Mouse (Mus musculus): ENCODE data around the gene Tmem63c. TPM values are rescaled to one million over a fixed set of nuclear protein-coding genes. Genes with fewer than 3 reads are reported as not detected.

Gene Tmem63c
- polyA plus RNA-seq (2015; fragmentation: Nextera tagmentation; extraction: Ambion mirVana), result 11.1 and 12.7 TPM in 2 replicates

DNA sequence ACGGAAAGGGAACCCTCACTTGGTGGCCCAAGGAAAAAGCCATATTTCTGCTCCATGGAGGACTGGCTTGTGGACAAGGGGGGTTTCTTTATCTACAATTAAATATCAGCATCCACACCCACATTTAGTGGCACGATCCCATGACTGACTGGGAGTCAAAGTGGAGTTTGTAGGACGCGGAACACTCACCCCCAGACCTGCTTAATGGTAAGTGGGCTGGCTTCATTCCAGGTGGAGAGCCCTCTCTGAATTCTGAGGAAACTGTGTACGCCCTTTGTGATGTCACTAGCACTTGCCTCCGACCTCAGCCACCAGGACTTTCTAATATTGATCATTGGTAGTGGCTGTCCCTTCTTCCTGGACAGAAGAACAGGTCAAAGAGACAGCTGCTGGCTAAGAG is at the start of gene Tmem63c:
TSS of gene Tmem63c (plus strand) at position 301 of the 400 bp plus-strand sequence.
- H3K9me3 ChIP-seq, result no peaks in the 10 kb centered on the region
- no peaks in the 10 kb centered on the region for H3K36me3 ChIP-seq (replicated peaks)
- H3K9ac ChIP-seq, result no peak within 1 kb of the TSS
- H3K27ac ChIP-seq, result no peak within 1 kb of the TSS
- ATAC-seq (replicated peaks), result no peak
- 85% methylated on average over 6 of the region's 6 CpGs for WGBS
- H3K4me3 ChIP-seq, result no peak within 1 kb of the TSS
- no peaks in the 10 kb centered on the region for H3K27me3 ChIP-seq (replicated peaks)
- peaks cover 2% of the 10 kb centered on the region; the same call in 1 of the 2 replicates for H3K4me1 ChIP-seq
- no peak within 1 kb of the TSS for H3K4me2 ChIP-seq

DNA sequence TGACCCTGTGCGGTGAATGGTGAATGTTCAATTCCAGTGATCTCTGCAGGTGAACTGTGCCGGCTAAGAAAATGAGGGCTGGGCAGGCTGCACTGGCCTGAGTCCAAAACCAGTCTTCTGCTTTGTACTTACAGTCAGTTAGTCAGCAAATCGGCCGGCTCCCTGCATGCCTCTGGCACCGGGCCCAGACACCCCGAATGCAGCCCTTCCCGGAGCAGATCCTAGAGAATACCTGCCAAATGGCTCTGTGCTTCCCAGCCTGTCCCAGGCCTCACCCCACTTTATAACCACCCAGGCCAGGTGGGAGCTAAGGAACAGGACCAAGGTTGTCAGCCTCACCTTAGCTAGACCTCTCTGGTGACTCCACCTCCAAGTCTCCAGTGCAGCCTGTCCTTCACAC is 47.9 kb upstream of the Tmem63c start:
- H3K9me3 ChIP-seq, result no peaks in the 10 kb centered on the region
- H3K4me2 ChIP-seq, result no peak overlapping the region; the same call in 1 of the 2 replicates
- H3K9ac ChIP-seq, result no peak overlapping the region
- ATAC-seq (replicated peaks), result peak; percentile 32; the same call in 1 of the 2 replicates
- no peak overlapping the region for H3K4me3 ChIP-seq
- peak overlapping the region; percentile 56 for H3K27ac ChIP-seq
- H3K4me1 ChIP-seq, result peaks cover 36% of the 10 kb centered on the region
- 32% methylated on average over 7 of the region's 7 CpGs for WGBS
- H3K36me3 ChIP-seq (replicated peaks), result no peaks in the 10 kb centered on the region
- H3K27me3 ChIP-seq (replicated peaks), result no peaks in the 10 kb centered on the region

DNA sequence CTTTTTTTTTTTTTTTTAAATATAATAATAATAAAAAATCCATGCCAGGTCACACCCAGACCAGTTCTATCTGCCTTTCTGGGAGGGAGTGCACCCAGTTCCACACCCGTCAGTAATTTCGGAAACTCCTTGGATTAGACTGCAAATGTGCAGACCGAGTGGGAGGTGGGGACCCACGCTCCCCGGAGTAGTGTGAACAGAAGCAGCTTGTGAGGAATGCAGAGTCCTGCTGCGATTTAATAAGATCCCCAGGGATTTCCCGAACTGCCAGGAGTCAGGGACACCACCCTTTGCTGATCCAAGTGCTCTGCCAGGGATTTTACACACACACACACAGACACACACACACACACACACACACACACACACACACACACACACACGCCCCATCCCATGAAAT is 47.4 kb upstream of the Tmem63c start:
- WGBS, result 22% methylated on average over 8 of the region's 8 CpGs
- H3K4me2 ChIP-seq, result no peak overlapping the region
- H3K27me3 ChIP-seq (replicated peaks), result 0 out of 2 replicates have a peak, but pooled peaks cover 3% of the 10 kb centered on the region
- H3K36me3 ChIP-seq (replicated peaks), result no peaks in the 10 kb centered on the region
- H3K4me1 ChIP-seq, result peaks cover 35% of the 10 kb centered on the region
- H3K9me3 ChIP-seq, result no peaks in the 10 kb centered on the region
- no peak overlapping the region for H3K9ac ChIP-seq
- 0 out of 2 replicates have a peak, but pooled peaks have one; percentile 2 for ATAC-seq (replicated peaks)
- no peak overlapping the region for H3K4me3 ChIP-seq
- H3K27ac ChIP-seq, result peak overlapping the region; percentile 67

DNA sequence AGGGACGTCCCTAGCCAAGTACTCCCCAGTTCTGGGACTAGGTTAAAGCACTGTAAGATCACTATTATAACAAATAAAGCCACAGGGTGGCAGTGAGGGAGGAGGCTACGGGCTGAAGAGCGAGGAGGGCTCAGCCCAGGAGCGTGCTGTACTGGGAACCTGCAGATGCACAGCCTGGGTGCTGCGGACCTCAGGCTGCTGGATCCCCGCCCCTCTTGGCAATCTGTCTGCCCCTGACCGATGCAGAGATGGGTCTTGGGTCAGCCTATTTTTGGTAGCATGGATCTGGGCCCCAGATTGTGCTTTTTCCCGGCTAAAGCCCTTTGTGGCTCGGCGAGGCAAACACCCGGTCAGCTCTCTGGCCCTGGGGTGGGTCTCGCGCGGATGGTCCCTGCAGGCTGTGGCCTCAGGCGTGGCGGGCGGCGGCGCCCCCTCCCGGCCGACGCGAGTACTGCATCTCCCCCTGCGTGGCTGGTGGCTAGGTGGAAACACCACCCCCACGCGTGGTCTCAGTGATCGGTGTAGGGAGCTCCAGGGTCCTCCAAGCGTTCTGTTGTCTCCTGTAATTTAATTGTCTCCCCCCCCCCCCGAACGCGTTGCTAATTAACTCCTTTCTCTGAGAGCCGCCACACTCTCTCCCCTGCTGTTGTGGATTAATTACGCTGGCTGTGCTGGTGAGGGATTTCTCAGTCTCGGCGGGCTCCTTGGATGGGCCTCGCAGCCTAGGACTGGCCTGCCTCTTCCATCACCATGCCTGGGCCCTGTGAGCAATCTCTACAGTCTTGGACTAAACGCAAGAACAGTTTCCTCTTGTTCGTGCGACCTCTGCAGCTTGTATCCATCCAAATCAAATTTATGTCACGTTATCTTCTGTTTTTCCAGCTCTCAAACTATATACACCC is 46.5 kb upstream of the Tmem63c start:
- H3K4me3 ChIP-seq, result peak overlapping the region; percentile 23

DNA sequence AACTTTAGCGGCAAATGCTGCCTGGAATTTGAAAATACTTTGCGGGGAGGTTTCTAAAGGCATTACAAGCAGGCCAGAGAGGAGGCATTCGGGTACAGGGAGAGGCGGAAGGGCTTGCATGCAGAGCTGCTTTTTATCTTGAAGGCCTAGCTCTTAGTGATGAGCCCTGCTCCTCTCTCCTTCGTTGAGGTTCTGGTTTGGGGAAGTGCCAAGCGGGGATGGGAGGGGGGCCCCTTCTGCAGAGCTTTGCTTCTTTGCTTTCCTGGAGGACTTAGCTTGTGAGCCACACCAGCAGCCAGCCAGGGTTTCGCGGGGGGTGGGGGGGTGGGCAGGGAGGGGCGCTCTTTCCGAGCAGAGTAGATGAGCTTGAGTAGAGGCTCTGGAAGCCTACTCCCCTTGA is 45.4 kb upstream of the Tmem63c start:
- Histone ChIP-seq H3K9me3 (no peaks in the 10 kb centered on the region), H3K4me2 (no peak overlapping the region), H3K9ac (no peak overlapping the region), H3K27me3 (replicated peaks) (0 out of 2 replicates have a peak, but pooled peaks cover 5% of the 10 kb centered on the region), H3K36me3 (replicated peaks) (no peaks in the 10 kb centered on the region), H3K27ac (no peak overlapping the region), H3K4me3 (no peak overlapping the region), H3K4me1 (peaks cover 35% of the 10 kb centered on the region)
- WGBS, result 45% methylated on average over 10 of the region's 10 CpGs
- ATAC-seq (replicated peaks), result no peak

More for the DNA sequence above, 46.5 kb upstream of the Tmem63c start:
- Histone ChIP-seq H3K9me3 (no peaks in the 10 kb centered on the region), H3K36me3 (replicated peaks) (no peaks in the 10 kb centered on the region), H3K4me1 (peaks cover 35% of the 10 kb centered on the region), H3K27me3 (replicated peaks) (0 out of 2 replicates have a peak, but pooled peaks cover 5% of the 10 kb centered on the region), H3K9ac (peak overlapping the region; percentile 24; the same call in 1 of the 2 replicates), H3K4me2 (peak overlapping the region; percentile 56), H3K27ac (peak overlapping the region; percentile 67)
- ATAC-seq (replicated peaks), result peak; percentile 83
- 5% methylated on average over 40 of the region's 40 CpGs for WGBS

DNA sequence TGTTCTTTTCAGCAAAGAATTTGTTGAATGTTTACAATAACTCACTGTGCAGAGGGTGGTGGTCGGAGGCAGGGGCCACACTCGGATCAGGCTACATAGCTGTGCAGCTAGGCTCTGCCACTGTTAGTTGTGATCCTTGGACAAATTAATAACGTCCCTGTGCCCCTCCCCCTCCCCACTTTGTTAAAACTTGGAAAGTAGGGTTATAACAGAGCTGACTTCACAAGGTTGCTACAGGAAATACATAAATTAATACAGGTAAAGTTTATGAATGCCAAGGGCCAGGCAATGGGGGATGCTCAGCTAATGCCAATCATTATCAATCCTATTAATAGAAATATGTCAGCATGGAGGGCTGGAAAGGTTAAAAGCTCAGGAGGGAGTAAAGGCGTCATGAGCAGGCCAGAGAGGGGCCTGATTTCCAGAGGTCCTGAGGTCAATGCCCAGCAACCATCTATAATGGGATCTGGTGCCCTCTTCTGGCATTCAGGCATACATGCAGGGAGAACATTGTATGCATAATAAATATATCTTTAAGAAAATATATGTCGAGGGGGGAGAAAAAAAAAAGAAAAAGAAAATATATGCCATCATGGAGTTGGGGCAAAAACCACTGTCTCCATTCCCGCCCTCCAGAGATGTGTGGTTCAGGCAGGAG is 44.5 kb upstream of the Tmem63c start:
- no peaks in the 10 kb centered on the region for H3K9me3 ChIP-seq
- no peak overlapping the region for H3K4me2 ChIP-seq
- no peak overlapping the region for H3K4me3 ChIP-seq
- H3K36me3 ChIP-seq (replicated peaks), result no peaks in the 10 kb centered on the region
- 65% methylated on average over 6 of the region's 6 CpGs for WGBS
- 0 out of 2 replicates have a peak, but pooled peaks cover 5% of the 10 kb centered on the region for H3K27me3 ChIP-seq (replicated peaks)
- no peak overlapping the region for H3K9ac ChIP-seq
- ATAC-seq (replicated peaks), result no peak
- no peak overlapping the region for H3K27ac ChIP-seq
- peaks cover 35% of the 10 kb centered on the region for H3K4me1 ChIP-seq

DNA sequence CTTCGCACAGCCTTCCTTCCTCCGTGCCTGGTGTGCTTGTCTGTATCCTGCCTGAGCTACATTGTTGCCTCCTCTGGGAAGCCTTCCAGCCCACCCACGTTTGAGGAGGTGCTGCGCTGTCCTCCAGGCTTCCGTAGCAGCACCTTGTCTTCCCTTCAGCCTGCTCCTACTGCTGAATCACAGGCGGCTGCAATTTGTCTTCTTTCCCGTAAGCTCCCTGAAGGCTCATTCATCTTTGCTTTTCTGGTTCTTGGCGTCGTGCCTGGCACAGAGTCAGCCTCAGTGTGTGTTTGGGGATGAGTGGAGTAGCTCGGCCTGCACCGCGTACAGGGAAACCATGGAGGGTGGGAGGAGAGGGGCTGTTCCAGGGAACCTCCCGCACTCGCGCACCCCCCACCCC is 43.3 kb upstream of the Tmem63c start:
- no peak overlapping the region; the same call in 1 of the 2 replicates for H3K4me2 ChIP-seq

DNA sequence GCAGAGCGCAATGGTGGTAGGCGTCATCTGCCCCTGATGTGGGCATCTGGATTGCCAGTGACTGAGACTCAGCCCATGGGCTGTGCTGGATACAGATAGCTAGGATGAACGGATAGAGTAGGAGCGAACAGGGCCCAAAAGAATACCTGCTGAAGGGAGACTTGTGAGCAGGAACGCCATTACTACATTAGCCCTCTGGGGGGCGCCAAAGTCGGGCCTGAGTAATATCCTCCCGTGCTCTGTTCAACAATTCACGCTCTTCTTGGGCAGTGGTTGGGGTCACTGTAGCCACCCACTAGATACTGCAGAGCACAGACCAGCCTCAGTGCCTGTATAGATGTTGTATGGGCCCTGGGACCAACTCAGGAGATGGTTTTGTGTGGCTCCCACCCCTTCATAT is 40.0 kb upstream of the Tmem63c start:
- Histone ChIP-seq H3K4me3 (no peak overlapping the region), H3K4me1 (peaks cover 18% of the 10 kb centered on the region), H3K27ac (no peak overlapping the region), H3K36me3 (replicated peaks) (no peaks in the 10 kb centered on the region), H3K9me3 (no peaks in the 10 kb centered on the region), H3K27me3 (replicated peaks) (peaks cover 8% of the 10 kb centered on the region; the same call in 1 of the 2 replicates), H3K9ac (no peak overlapping the region), H3K4me2 (no peak overlapping the region)
- ATAC-seq (replicated peaks), result no peak
- WGBS, result 28% methylated on average over 9 of the region's 9 CpGs

More for the DNA sequence above, 43.3 kb upstream of the Tmem63c start:
- H3K36me3 ChIP-seq (replicated peaks), result no peaks in the 10 kb centered on the region
- peaks cover 34% of the 10 kb centered on the region for H3K4me1 ChIP-seq
- H3K27ac ChIP-seq, result no peak overlapping the region
- H3K4me3 ChIP-seq, result no peak overlapping the region
- no peak for ATAC-seq (replicated peaks)
- H3K9me3 ChIP-seq, result no peaks in the 10 kb centered on the region
- H3K9ac ChIP-seq, result no peak overlapping the region
- 0 out of 2 replicates have a peak, but pooled peaks cover 5% of the 10 kb centered on the region for H3K27me3 ChIP-seq (replicated peaks)
- WGBS, result 26% methylated on average over 15 of the region's 15 CpGs

DNA sequence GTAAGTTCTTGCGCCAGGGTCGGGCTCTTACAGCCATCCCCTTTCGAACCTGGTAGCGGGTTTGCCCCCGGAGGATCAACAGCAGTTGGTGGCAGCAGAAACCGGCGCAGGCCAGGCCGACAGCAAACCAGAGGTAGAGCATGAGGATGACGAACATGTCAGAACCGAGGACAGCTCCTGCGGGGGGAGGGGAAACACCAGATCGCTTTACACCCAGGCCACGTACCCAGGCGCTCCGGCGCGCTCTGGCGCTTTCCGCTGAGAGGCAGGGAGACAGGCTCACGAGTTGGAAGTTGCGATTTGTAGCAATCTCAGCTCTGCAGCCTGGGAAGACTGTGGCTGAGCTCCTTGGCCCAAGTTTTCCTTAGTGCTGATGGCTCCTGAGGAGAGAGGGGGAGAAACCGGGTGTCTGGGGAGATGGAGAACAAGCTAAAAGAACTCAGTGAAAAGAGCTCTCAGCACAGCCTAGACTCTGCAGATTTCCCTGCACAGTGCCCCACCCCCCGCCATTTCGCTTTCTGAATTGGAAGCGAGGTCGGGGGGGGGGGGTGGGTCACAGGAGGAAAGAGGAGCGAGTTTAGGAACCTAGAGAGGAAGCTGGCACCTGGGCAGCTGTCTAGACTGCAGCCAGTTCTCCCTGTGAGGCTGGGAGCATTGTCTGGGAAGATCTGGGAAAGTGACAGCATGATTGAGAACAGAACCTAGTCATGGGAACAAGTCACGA is 37.5 kb upstream of the Tmem63c start:
- H3K4me1 ChIP-seq, result peaks cover 15% of the 10 kb centered on the region
- H3K36me3 ChIP-seq (replicated peaks), result no peaks in the 10 kb centered on the region
- peaks cover 21% of the 10 kb centered on the region for H3K27me3 ChIP-seq (replicated peaks)
- H3K9me3 ChIP-seq, result no peaks in the 10 kb centered on the region
- H3K4me2 ChIP-seq, result peak overlapping the region; percentile 26
- WGBS, result 2% methylated on average over 28 of the region's 28 CpGs
- H3K27ac ChIP-seq, result no peak overlapping the region
- no peak overlapping the region for H3K9ac ChIP-seq
- ATAC-seq (replicated peaks), result peak; percentile 69
- H3K4me3 ChIP-seq, result 0 out of 2 replicates have a peak overlapping the region, but pooled peaks have one; percentile 0

DNA sequence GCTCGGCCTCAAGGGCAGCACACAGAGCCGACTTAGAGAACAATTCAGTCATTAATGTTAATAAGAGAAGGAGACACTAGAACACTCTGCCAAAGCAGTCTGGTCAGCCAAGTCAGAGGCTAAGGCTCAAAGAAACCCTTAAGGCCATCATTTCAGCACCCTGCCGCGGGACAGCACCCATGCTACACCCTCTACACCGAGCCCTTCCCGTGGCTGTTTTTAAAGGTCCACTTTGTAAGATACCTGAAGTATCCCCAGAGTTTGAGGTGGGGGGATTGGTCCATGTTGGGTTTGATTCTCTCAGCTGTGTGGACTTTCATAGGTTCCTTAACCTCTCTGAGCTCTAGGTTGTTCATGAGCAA is 37.0 kb upstream of the Tmem63c start:
- Histone ChIP-seq H3K9me3 (no peaks in the 10 kb centered on the region), H3K4me1 (peaks cover 19% of the 10 kb centered on the region), H3K27me3 (replicated peaks) (peaks cover 22% of the 10 kb centered on the region), H3K9ac (no peak overlapping the region), H3K27ac (no peak overlapping the region), H3K36me3 (replicated peaks) (no peaks in the 10 kb centered on the region), H3K4me3 (no peak overlapping the region), H3K4me2 (peak overlapping the region; percentile 26; the same call in 1 of the 2 replicates)
- no peak for ATAC-seq (replicated peaks)
- 6% methylated on average over 6 of the region's 6 CpGs for WGBS

DNA sequence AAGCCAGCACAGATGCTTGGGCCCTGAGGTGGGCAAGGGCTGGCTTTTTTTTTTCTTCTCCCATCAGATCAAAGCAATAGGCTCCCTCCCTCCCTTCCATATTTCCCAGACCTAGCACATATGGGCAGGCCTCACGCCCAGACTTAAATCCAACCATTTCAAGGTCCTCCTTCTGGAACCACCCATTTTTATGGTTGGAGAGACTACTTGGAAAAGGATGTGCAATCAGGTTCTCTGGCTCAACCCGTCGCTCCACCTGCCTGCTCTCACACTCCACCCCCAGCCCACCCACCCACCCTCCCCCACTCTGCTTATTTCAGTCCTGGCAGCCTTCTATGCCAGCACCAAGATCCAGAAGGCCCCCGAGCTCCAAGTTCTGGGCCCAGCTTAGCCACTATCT is 34.6 kb upstream of the Tmem63c start:
- WGBS, result 89% methylated on average over 4 of the region's 4 CpGs
- H3K4me3 ChIP-seq, result no peak overlapping the region
- H3K9me3 ChIP-seq, result no peaks in the 10 kb centered on the region

More for the DNA sequence above, 34.6 kb upstream of the Tmem63c start:
- H3K4me2 ChIP-seq, result no peak overlapping the region
- no peaks in the 10 kb centered on the region for H3K36me3 ChIP-seq (replicated peaks)
- peaks cover 28% of the 10 kb centered on the region for H3K27me3 ChIP-seq (replicated peaks)
- ATAC-seq (replicated peaks), result no peak
- H3K9ac ChIP-seq, result no peak overlapping the region
- no peak overlapping the region for H3K27ac ChIP-seq
- H3K4me1 ChIP-seq, result peaks cover 36% of the 10 kb centered on the region
